Mouse (Mus musculus): ENCODE measurements around the gene Cr2. TPM values are rescaled to one million over a fixed set of nuclear protein-coding genes. Genes with fewer than 3 reads are reported as not detected.

Cr2 gene
- polyA plus RNA-seq, 1 experiment, result 2.2 TPM

Other genes with a start within 250 kb of the Cr2 start
- gene Cd34, start 237.9 kb downstream of the Cr2 start, polyA plus RNA-seq (2012; rRNA removed), result 11.9 and 14.6 TPM in 2 replicates
- 0.38 and 0.63 TPM in 2 replicates for gene Cd46, start 84.5 kb downstream of the Cr2 start, polyA plus RNA-seq (2012; rRNA removed)
- 57.1 and 59.2 TPM in 2 replicates for gene Cr1l, start 45.1 kb downstream of the Cr2 start, polyA plus RNA-seq (2012; rRNA removed)